Mouse (Mus musculus): ENCODE data around the gene Rnf223.
"Not testable (repeated sequence)": the region's sequence is repeated elsewhere in the genome, so short reads cannot be mapped to it uniquely, and the experiment has no call there.

Rnf223 gene

DNA sequence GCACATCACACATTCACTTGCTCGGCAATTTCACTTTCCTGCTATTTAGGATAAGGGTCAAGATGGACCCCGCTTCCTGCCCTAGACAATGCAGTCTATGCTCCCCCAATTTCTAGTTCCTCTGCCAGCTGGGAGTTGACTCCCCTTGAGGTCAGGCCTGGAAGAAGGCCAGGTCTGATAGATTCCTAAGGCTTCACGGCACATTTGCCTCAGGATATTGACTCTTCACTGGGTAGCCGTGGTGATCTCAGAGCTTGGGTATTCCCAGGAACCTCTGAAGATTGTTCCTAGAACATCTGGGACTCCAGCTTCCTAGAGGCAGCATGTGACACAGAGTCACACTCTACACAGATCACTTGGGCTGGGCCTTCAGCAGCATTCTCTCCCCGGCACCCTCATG is 1.6 kb upstream of the Rnf223 start:
- CTCF ChIA-PET = no interaction called here

DNA sequence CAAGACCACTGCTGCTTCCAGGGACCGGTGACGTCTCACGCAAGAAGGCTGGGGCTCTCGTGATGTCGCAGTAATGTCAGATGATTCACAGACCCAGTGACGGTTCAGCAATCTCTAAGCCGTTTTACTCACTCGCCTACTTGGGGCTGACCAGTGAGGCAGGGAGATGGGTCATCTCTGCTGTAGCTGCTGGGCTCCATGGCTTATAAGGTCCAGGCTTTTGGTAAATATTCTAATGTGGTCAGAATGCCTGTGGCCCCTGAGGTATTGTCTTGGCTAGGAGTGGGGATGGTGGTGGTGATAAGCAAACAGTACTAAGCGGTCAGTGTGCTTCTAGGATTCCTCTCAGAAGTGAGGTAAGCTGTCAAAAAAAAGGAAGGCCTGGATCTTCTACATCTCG is 627 bp downstream of the Rnf223 start:
- CTCF ChIA-PET = no interaction called here

DNA sequence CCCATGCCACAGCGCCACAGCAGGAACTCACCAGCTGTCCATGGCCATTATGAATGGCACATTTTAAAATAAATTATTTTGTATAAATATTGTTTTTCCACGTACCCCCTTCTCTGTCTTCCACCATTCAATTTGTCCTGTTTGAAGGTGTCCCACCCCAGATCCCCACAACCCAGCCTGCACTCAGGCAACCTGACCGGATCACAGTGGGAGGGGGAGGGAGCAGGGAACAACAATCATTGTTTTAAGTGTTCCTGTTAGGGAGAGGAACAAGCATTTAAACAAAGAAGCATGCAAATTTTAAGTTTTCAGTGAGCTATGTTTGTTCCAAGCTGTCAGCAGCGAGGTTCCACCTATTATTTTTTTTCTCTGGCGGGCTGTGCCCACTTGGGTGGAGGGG is 3.0 kb downstream of the Rnf223 start:
- CTCF ChIA-PET = no interaction called here

DNA sequence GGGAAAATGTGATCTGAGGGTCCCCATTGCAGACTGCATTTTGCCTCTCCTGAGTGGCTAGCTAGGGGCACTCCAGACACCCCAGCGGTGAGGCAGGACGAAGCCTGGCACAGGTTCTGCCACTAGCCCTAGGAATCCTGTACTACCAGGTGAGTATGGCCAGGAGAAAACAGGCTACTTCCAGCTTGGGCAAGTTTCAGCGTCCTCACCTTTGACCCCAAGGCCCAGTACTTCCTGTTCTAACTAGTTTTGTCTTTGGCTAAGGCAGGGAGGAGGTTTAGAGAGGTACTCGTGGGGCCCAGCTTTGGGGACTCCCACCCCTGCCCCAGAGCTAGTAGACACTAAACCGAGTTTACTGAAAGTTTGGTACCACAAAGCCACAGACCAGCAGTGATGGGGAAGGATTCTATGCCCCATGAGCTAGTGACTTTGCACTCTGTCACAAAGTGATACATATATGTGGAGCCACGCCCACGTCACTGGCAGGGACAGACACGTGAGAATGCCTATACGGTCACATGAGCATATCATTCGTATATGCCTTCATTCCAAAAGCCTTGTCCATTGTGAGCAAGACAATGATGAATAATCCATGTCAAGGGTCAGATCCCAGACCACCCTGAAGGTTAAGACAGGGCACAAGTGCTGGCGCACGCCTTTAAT is 3.8 kb downstream of the Rnf223 start:
- CTCF ChIA-PET = no interaction called here

DNA sequence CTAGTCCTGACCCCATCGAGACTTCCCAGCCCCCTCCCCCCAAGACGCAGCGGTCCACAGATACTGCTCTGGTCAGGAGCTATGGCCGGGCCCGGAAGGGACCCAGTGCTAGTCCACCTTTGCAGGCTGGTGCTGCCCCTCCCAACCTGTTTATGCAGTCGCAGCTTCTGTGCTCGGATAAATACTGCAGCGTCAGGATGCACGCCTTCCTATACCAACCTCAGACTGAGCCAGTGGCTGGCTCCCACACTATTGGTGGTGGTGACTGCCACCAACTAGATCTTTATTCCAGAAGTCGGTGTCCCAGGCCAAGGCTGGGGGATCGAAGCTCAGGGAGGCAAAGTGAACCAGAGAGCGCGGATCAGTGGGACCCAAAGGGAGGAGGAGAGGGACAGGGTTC is 4.8 kb downstream of the Rnf223 start:
- CTCF ChIA-PET = no interaction called here

DNA sequence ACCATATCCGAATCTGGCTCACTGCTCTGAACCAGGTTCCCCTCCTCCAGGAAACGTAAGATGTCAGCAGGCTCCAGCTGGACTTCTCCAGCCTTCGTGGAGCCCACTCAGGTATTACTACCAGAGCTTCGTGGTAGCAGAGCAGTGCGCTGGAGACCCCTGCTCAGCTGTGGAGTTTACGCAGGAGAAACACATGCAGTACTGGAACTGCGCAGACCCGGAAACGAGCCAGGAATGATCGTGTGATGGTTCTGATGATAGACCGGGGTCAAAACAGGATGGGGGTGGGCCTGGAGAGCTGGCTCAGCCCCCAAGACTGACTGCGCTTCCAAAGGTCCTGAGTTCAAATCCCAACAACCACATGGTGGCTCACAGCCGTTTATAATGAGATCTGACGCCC is 5.5 kb downstream of the Rnf223 start:
- CTCF ChIA-PET = no interaction called here

DNA sequence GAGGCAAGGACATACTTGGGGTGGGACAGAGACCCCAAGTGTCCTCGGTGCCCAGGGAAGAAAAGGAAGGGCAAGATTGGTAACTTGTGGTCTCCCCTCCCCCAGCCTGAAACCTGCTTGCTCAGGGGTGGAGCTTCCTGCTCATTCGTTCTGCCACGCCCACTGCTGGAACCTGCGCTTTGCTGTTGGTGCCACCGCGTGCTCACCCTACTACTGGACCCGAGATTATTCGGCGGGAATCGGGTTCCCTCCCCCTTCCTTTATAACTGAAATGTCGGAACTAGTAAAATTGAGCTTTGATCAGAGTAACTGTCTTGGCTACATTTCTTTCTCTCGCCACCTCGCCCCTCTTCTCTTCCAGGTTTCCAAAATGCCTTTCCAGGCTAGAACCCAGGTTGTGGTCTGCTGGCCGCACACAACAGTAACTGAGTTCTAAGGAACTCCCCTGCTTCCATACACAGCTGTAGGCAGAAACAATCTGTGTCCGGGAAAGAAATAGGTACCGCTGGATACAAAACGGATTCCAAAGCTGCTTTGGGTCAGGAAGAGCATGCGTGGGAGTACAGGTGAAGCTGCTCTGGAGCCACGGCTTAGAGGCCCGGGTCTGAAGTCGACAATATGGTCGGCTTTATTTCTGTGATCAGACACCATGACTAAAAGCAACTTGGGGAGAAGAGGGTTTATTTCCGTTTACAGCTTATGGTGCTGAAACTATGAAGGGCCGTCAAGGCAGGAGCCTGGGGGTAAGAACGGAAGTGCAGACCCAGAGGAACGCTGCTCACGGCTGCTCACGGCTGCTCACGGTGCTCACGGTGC is 6.2 kb downstream of the Rnf223 start:
- CTCF ChIA-PET = no interaction called here

DNA sequence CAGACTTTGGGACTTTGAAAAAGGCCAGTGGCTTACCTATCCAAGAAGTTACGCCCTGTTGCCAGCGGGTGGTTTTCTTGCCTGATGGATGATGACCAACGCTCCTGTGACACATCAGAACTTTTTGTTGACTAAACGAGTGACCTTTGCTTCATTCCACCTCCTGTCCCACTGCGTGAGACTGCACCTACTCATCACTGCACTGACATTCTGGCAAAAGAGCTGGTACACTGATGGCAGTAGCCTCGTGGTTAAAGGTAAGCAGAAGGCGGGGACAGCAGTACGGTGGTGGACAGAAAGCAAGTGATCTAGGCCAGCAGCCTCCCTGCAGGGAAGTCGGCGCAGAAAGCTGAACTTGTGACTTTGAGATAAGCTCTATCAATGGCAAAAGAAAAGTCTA is 20.6 kb downstream of the Rnf223 start:
- CTCF ChIA-PET = not testable (repeated sequence)

DNA sequence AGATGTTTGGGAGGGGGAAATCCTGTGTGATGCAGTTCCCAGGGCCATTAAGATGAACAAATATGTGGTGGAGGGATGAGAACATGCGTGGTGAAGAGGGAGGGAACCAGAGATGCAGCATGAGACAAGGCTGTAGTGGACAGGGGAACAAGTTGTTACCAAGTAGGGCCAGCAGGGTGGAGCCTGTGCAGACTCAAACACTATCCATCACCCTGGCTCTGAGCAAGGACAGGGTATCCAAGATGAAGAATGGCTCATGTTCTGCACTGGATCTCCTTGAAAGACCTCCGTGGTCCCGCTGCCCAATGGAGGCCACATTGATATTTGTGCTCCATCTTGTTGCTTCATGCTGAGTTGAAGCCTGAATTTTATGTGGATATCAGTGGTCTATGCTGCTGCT is 24.5 kb downstream of the Rnf223 start:
- CTCF ChIA-PET = no interaction called here

DNA sequence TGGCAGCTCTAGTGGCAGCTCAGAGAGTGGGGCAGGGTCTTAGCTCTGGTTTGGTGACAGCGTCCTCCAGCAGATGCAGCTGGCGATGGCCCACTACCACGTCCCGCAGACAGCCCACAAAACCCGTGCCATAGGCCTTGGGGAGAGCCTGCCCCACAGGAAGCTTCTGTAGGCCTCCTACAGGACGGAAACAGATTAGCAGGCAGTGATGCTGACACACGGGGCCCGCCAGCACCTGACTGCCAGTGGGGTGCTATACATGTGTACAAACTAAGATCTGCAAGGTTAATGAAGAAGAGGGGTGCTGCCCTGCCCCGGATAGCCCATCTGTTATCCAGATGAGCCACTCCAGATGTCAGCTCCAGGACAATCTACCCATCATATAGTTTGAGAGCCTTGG is 36.2 kb downstream of the Rnf223 start:
- CTCF ChIA-PET = no interaction called here

DNA sequence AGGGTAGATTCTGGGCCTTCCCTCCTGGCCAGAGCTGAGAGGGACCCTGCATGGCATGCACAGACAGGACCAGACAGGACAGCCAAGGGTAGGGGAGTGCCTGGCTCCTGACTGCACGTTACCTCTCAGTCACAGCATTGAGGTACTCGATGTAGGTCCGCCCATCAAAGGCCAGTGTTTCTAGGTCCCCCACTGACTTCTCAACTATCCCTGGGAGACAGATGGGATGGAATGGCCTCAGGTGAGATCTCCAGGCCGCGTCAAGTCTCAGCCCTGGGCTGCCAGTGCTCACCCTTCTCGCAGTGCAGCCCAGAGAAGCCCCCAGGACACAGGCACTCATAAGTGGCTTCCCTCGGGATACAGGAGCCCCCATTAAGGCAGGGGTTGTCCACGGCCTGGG is 38.3 kb downstream of the Rnf223 start:
- CTCF ChIA-PET = no interaction called here

DNA sequence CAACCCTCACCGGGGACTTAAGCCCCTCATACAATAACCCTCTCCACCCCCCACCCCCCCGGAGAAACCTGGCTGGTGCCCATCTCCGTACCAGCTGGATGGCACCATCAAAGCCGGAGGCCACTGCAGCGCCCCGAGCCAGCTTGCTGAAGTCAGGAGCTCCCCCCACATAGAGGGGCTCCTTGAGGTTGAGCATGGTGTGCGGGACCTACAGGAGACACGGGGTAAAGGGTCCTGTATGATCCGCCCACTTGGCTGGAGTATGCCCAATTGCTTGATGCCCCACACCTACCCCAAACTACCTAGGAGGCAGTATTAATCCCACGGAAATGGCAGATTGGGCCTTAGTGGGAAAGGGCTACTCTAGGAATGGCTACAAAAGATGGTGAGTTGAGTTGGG is 38.8 kb downstream of the Rnf223 start:
- CTCF ChIA-PET = no interaction called here

DNA sequence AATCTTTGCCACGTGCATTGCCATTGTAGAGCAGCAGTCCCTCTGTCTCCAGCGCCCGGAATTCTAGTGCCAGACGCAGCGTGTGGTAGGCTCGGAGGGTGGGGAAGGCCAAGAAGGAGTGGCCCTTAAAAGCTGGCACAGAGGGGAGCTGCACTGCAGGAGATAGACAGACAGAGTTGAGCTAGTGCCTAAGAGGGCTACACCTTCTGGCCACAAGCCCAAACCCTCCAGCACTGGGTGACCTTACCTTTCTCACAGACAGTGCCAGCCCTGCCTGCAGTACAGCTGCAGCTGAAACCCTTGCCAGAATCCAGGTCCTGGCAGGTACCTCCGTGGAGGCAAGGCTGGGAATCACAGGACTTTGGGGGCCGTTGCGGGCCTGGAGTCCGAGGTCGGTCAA is 41.5 kb downstream of the Rnf223 start:
- CTCF ChIA-PET = no interaction called here

DNA sequence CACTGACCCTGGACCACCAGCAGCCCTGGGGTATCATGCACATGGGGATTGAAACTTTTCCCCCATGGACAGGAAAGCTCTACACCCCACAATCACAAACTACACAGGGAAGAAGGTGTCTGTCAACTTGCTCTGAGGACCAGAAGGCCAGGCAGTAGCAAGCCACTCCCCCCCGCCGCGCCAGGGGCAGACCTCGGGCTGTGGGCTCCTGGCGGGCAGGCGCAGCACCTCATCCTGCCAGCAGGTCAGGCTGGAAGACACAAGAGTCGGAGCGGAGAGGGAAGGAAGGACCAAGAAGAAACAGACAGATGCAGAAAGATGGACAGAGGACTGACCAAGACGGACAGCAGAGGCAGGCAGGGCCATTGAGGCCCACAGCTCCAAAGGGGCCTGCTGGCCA is 47.3 kb downstream of the Rnf223 start:
- CTCF ChIA-PET = no interaction called here

Measured in spleen, embryonic (tissue).